Mouse (Mus musculus) neural tube, postnatal 0 days (tissue): ENCODE measurements around the gene Gm10401. TPM values are rescaled to one million over a fixed set of nuclear protein-coding genes. Genes with fewer than 3 reads are reported as not detected.

ENCODE experiments used
- polyA plus RNA-seq: library from polyadenylated mRNA; unstranded; fragments of >200 nt; fragmentation: Nextera tagmentation; extraction: Ambion mirVana; gene quantifications from 2 replicates; pipeline ENCODE4 v1.2.1, GENCODE M21; 2015

Gm10401 gene
- 41.5 and 53.5 TPM in 2 replicates for polyA plus RNA-seq

DNA sequence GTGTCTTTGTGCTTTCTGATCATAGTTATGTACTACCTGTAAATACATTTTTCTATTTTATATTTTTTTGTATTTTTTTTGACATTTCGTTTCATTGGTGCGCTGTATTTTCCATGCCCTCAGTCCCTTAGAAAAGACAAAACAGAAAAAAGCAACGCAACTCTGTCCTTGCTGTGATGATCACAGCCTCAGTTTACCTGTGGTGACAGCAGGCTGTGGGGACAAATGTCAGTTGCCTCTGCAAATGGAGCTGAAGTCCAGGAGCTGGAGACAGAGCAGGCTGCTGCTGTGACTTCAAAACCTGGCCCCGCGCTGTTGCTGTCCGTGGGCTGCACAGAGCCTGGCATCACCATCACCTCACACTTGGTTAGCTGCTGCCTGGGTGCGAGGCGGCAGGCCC, at the start of gene Gm10401:
Gene Gm10401 (minus strand): TSS at position 101 of the 400 bp plus-strand sequence.

DNA sequence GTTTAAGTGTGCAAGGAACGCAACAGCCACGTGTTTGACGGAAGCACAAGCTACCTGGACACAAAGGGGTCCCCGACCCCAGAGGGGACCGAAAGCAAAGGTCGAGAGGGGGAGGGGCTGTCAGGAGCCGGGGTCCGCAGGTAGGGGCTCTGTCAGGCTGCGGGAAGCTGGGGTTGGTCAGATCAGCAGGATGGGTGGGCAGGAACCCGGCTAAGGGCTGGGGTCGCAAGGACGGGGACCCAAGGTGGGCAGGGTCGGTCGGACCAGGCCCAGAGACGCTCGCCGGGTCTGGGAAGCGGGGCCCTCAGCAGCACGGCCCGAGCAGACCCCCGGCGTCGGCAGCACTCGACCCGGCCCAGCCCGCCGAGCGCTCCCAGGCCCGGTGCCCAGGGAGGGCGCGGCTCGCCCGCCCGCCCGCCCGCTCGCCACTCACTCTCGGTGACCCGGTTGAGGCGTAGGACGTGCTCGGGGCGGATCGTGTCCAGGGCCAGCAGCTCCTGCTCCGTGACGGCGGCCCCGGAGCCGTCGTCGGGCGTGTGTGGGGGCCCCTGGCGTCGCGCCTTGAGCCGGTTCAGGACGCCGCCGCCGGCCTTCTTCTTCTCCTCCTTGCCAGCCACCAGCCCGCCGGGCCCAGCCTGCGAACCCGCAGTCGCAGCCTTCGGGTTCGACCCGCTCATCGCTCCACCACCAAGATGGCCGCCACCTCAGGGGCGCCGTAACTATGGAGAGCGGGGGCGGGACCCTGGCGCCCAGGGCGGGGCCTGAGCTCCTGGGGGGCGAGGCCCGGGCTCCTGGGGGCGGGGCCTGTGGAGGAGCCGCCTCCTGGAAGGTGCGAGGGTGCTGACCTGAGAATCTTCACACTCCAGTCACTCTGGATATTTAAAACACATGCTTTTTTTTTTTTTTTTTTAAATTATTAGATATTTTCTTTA, 36.4 kb upstream of the Gm10401 start, which contains the start of gene Unc119b:
Gene Unc119b (minus strand): TSS at position 742 of the 932 bp plus-strand sequence.

DNA sequence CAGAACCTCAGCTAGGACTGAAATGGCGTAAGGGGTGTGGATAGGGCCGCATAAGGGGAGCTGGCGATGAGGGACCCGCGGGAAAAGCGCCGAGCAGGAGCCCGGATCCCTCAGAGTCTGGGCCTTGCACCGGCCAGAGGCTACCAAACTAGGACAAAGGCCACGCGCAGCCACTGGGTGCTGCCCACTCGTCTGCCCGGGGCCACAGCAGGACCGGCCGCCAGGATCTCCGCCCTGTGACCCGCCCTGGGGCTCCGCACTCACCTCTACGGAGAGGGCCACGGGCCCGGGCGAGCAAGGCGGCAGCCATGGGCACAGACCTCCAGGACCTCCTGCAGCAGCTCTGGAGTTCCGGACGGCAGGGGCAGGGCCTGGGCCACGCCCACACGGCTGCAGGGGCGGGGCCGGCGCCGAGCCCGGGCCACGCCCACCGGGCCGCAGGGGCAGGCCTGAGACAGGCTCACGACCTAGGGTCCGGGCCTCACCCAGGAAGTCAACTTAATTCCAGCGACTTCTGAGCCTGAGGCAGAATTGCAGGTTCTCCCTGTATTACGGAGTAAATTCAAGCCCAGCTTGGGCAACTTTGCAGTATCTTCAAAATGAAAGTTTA, 21.0 kb upstream of the Gm10401 start, which contains the start of gene Acads:
Gene Acads (minus strand): TSS at position 386 of the 610 bp plus-strand sequence.

Other genes starting within 250 kb of the Gm10401 start
- not detected in 2 replicates for gene 4930519G04Rik, start 244.6 kb downstream of the Gm10401 start, polyA plus RNA-seq
- gene Gm9936, start 239.6 kb downstream of the Gm10401 start, polyA plus RNA-seq = 2.0 and 2.6 TPM in 2 replicates
- gene Oasl2, start 201.4 kb downstream of the Gm10401 start, polyA plus RNA-seq = 6.6 and 7.8 TPM in 2 replicates
- gene Oasl1, start 175.1 kb downstream of the Gm10401 start, polyA plus RNA-seq = 0.27 and 1.3 TPM in 2 replicates
- gene 2210016L21Rik, start 156.1 kb downstream of the Gm10401 start, polyA plus RNA-seq = 220 and 232 TPM in 2 replicates
- gene Hnf1a, start 127.2 kb downstream of the Gm10401 start, polyA plus RNA-seq = 0.06 and 0.09 TPM in 2 replicates
- 49.0 and 72.3 TPM in 2 replicates for gene Sppl3, start 87.2 kb downstream of the Gm10401 start, polyA plus RNA-seq
- 21.4 and 22.5 TPM in 2 replicates for gene Acads, start 21.1 kb upstream of the Gm10401 start, polyA plus RNA-seq
- gene Unc119b, start 36.7 kb upstream of the Gm10401 start, polyA plus RNA-seq = 21.6 and 25.5 TPM in 2 replicates
- 25.1 and 28.6 TPM in 2 replicates for gene Mlec, start 59.9 kb upstream of the Gm10401 start, polyA plus RNA-seq
- gene Cabp1, start 96.1 kb upstream of the Gm10401 start, polyA plus RNA-seq = 42.5 and 54.4 TPM in 2 replicates
- gene Pop5, start 137.5 kb upstream of the Gm10401 start, polyA plus RNA-seq = 122 TPM in 2 replicates
- gene Rnf10, start 174.6 kb upstream of the Gm10401 start, polyA plus RNA-seq = 155 and 160 TPM in 2 replicates
- gene Coq5, start 181.4 kb upstream of the Gm10401 start, polyA plus RNA-seq = 53.6 and 54.3 TPM in 2 replicates
- gene Dynll1, start 202.7 kb upstream of the Gm10401 start, polyA plus RNA-seq = 1,233 and 1,344 TPM in 2 replicates
- 124 and 132 TPM in 2 replicates for gene Srsf9, start 228.9 kb upstream of the Gm10401 start, polyA plus RNA-seq
- 29.0 and 32.5 TPM in 2 replicates for gene Gatc, start 242.9 kb upstream of the Gm10401 start, polyA plus RNA-seq
- 51.3 and 55.8 TPM in 2 replicates for gene Triap1, start 242.9 kb upstream of the Gm10401 start, polyA plus RNA-seq